Mouse (Mus musculus) heart, adult 2 months (tissue): ENCODE data around the gene Tgm5. TPM values are rescaled to one million over a fixed set of nuclear protein-coding genes. Genes with fewer than 3 reads are reported as not detected.
A peak's percentile ranks its signal among the peaks of the same experiment; 100 is the strongest.

ENCODE experiments used
- DNase-seq, 2 experiments: peaks; one replicate each; pipeline ENCODE4 v3.0.0; 2021
- H3K27ac ChIP-seq: fragments of 200-600 bp; 2 replicates; pipeline ENCODE4 v1.8.1; 2022
- H3K27me3 ChIP-seq: fragments of 200-500 bp; 2 replicates; pipeline ENCODE4 v1.6.1; 2012; ENCODE audit warnings: mild to moderate bottlenecking, low read length, inconsistent platforms, mixed read lengths; ENCODE audit not compliant: control insufficient read depth, insufficient read depth
- H3K36me3 ChIP-seq: fragments of 200-500 bp; 2 replicates; pipeline ENCODE4 v1.6.1; 2012; ENCODE audit warnings: low read length, inconsistent platforms; ENCODE audit not compliant: control insufficient read depth, insufficient read depth
- H3K4me1 ChIP-seq: fragments of 200-500 bp; 2 replicates; pipeline ENCODE4 v1.6.1; 2011; ENCODE audit warnings: low read length; ENCODE audit not compliant: control insufficient read depth, insufficient read depth
- H3K4me3 ChIP-seq: fragments of 200-600 bp; 2 replicates; pipeline ENCODE4 v1.8.1; 2022
- H3K79me2 ChIP-seq: fragments of 200-500 bp; replicated peaks from 2 replicates; pipeline ENCODE4 v1.6.1; 2012; ENCODE audit warnings: mild to moderate bottlenecking, inconsistent platforms, low read length, moderate library complexity, mixed read lengths; ENCODE audit not compliant: control insufficient read depth, insufficient read depth
- H3K9ac ChIP-seq: fragments of 200-500 bp; 2 replicates; pipeline ENCODE4 v1.6.1; 2012; ENCODE audit warnings: low read depth, mild to moderate bottlenecking, control low read depth, inconsistent platforms, low read length, mixed read lengths
- CTCF ChIP-seq: fragments of 200-600 bp; IDR thresholded peaks from 2 replicates; pipeline ENCODE4 v1.8.1; 2022; ENCODE audit warnings: antibody characterized with exemption, mild to moderate bottlenecking, moderate library complexity
- EP300 ChIP-seq: fragments of 200-500 bp; IDR thresholded peaks from 2 replicates; pipeline ENCODE4 v1.6.1; 2011; ENCODE audit warnings: low read depth, low read length, control low read depth; ENCODE audit not compliant: insufficient read depth
- POLR2A ChIP-seq: fragments of 200-500 bp; IDR thresholded peaks from 2 replicates; pipeline ENCODE4 v1.6.1; 2011; ENCODE audit warnings: mild to moderate bottlenecking, low read depth, low read length, control low read depth; ENCODE audit not compliant: insufficient read depth
- WGBS: fragments of 180-500 bp; shearing (Covaris S2); methylation state at CpG from one replicate; pipeline ENCODE4 v1.1.7; 2018; 5-methylcytosine and 5-hydroxymethylcytosine counted together
- intact Hi-C: fragments of 180-260 bp; cut with DNase I; formaldehyde crosslinking; loops from one replicate; pipeline ENCODE4 v1.15.1; 2025
- polyA plus RNA-seq: library from polyadenylated mRNA; depleted of rRNA; stranded (reverse); fragments of >200 nt; gene quantifications from 2 replicates; pipeline ENCODE4 v1.2.3, GENCODE M21; 2012
- total RNA-seq, 2 experiments: library from RNA; stranded (reverse); gene quantifications; 2 replicates each; pipeline ENCODE4 v1.2.3; 2021

Tgm5 gene
- total and polyA plus RNA-seq, 3 experiments: 0.04 TPM; not detected in 2

- DNase-seq: no peak
- H3K4me3 ChIP-seq: no peak overlapping the region
- 92% methylated on average over 2 of the region's 2 CpGs for WGBS
- no peaks in the 10 kb centered on the region for H3K79me2 ChIP-seq
- intact Hi-C loops: no loop called here
- H3K27ac ChIP-seq: no peak overlapping the region
- no peaks in the 10 kb centered on the region; the same call in 1 of the 2 replicates for H3K4me1 ChIP-seq
- H3K36me3 ChIP-seq: no peaks in the 10 kb centered on the region
- H3K27me3 ChIP-seq: no peaks in the 10 kb centered on the region
- H3K9ac ChIP-seq: no peak overlapping the region
- TF ChIP-seq CTCF (no peak), POLR2A (no peak), EP300 (no peak)
Observed at GRCm38 (mm10) chr2:121115418-121115817, 29.8 kb upstream of the Tgm5 start.

GRCm38 (mm10) chr2:121109695-121110094 is 24.1 kb upstream of the Tgm5 start, which contains the start of gene Tgm7:
Gene Tgm7 (minus strand): TSS chr2:121109795.
- no peak within 1 kb of the TSS for H3K9ac ChIP-seq
- no peaks in the 10 kb centered on the region; the same call in 1 of the 2 replicates for H3K4me1 ChIP-seq
- no peaks in the 10 kb centered on the region for H3K36me3 ChIP-seq
- no peak within 1 kb of the TSS for H3K27ac ChIP-seq
- no peaks in the 10 kb centered on the region for H3K79me2 ChIP-seq
- no peak for DNase-seq
- WGBS: 87% methylated on average over 4 of the region's 4 CpGs
- no peak within 1 kb of the TSS for H3K4me3 ChIP-seq
- H3K27me3 ChIP-seq: no peaks in the 10 kb centered on the region
- intact Hi-C loops: loop anchor here (10.0 kb wide), 1 partner anchor 635 kb away; no protein-coding TSS in a partner anchor
- no peak for TF ChIP-seq CTCF
- TF ChIP-seq EP300: no peak
- TF ChIP-seq POLR2A: no peak

- no peaks in the 10 kb centered on the region for H3K27me3 ChIP-seq
- no peak overlapping the region for H3K9ac ChIP-seq
- no peak for TF ChIP-seq CTCF
- TF ChIP-seq POLR2A: no peak
- TF ChIP-seq EP300: no peak
- H3K4me3 ChIP-seq: no peak overlapping the region
- DNase-seq: no peak
- no peaks in the 10 kb centered on the region for H3K36me3 ChIP-seq
- no peaks in the 10 kb centered on the region for H3K79me2 ChIP-seq
- no peaks in the 10 kb centered on the region; the same call in 1 of the 2 replicates for H3K4me1 ChIP-seq
- H3K27ac ChIP-seq: no peak overlapping the region
- intact Hi-C loops: loop anchor here (10.0 kb wide), 1 partner anchor 631 kb away; no protein-coding TSS in a partner anchor
Observed at GRCm38 (mm10) chr2:121105940-121106339, 20.3 kb upstream of the Tgm5 start.

GRCm38 (mm10) chr2:121102051-121102450 is 16.4 kb upstream of the Tgm5 start:
- 15% methylated on average over 9 of the region's 9 CpGs for WGBS

GRCm38 (mm10) chr2:121089751-121090150 is 4.1 kb upstream of the Tgm5 start:
- H3K4me3 ChIP-seq: no peak overlapping the region
- H3K9ac ChIP-seq: no peak overlapping the region
- no peaks in the 10 kb centered on the region for H3K36me3 ChIP-seq
- WGBS: 59% methylated on average over 4 of the region's 4 CpGs
- H3K27me3 ChIP-seq: no peaks in the 10 kb centered on the region
- no peak for DNase-seq
- H3K27ac ChIP-seq: no peak overlapping the region
- no peaks in the 10 kb centered on the region for H3K79me2 ChIP-seq
- TF ChIP-seq EP300: no peak
- no peak for TF ChIP-seq POLR2A
- no peak for TF ChIP-seq CTCF
- intact Hi-C loops: no loop called here
- H3K4me1 ChIP-seq: no peaks in the 10 kb centered on the region

More at GRCm38 (mm10) chr2:121102051-121102450, 16.4 kb upstream of the Tgm5 start:
- TF ChIP-seq CTCF (peak; percentile 80), EP300 (no peak), POLR2A (no peak)
- peak; percentile 31 to 50 for DNase-seq
- no peak overlapping the region for H3K27ac ChIP-seq
- H3K27me3 ChIP-seq: no peaks in the 10 kb centered on the region
- H3K36me3 ChIP-seq: no peaks in the 10 kb centered on the region
- H3K4me1 ChIP-seq: no peaks in the 10 kb centered on the region
- no peak overlapping the region for H3K9ac ChIP-seq
- intact Hi-C loops: loop anchor here (2.0 to 10.0 kb wide), 4 partner anchors 61 to 627 kb away; no protein-coding TSS in a partner anchor
- H3K4me3 ChIP-seq: no peak overlapping the region
- no peaks in the 10 kb centered on the region for H3K79me2 ChIP-seq

GRCm38 (mm10) chr2:121088507-121088906 is 2.9 kb upstream of the Tgm5 start:
- TF ChIP-seq POLR2A (no peak), CTCF (peak; percentile 27)
- DNase-seq: no peak
- intact Hi-C loops: no loop called here

More at GRCm38 (mm10) chr2:121088507-121088906, 2.9 kb upstream of the Tgm5 start:
- Histone ChIP-seq H3K79me2 (no peaks in the 10 kb centered on the region), H3K4me1 (no peaks in the 10 kb centered on the region), H3K4me3 (no peak overlapping the region), H3K36me3 (no peaks in the 10 kb centered on the region), H3K27ac (no peak overlapping the region), H3K27me3 (no peaks in the 10 kb centered on the region), H3K9ac (no peak overlapping the region)
- WGBS: 87% methylated on average over 3 of the region's 3 CpGs
